In genomic region chr2:153414607-153415006, GRCm38 (mm10) we compare ENCODE assay signal across 9 mouse cellular contexts.
DNase-seq lines count a peak whose midpoint lies in the region; ATAC-seq and TF ChIP-seq lines count a peak whose summit lies in the region.
"Had no signal": no experiment of that assay in that cellular context is flagged by ENCODE, and none has a peak within 500 bp of the region (broad histone marks: within the 10 kb centered on the region; RNA-seq: fewer than 3 reads in every experiment).

No protein-coding gene starts in this region.

- no peak overlapping the region for H3K9ac ChIP-seq in neural tube, embryonic 15.5 days (replicated peaks)
- H3K9ac ChIP-seq in forebrain, embryonic 15.5 days (replicated peaks): no peak overlapping the region
- H3K9ac ChIP-seq: embryonic facial prominence, embryonic 12.5 days had no signal

- H3K36me3 ChIP-seq in E14TG2a.4 (ENCODE audit: insufficient read depth, low read length): peaks cover 39% of the 10 kb centered on the region
- peaks cover 90% of the 10 kb centered on the region for H3K36me3 ChIP-seq in neural tube, embryonic 15.5 days
- H3K36me3 ChIP-seq in forebrain, embryonic 15.5 days: peaks cover 98% of the 10 kb centered on the region

- no peak overlapping the region for H3K27ac ChIP-seq in neural tube, embryonic 15.5 days (replicated peaks)
- H3K27ac ChIP-seq in forebrain, embryonic 15.5 days (replicated peaks): no peak overlapping the region
- H3K27ac ChIP-seq: embryonic facial prominence, embryonic 12.5 days had no signal

- no peak for ATAC-seq in erythroid progenitor cell, adult 5-6 weeks (replicated peaks; ENCODE audit: low FRiP score, poor library complexity, severe bottlenecking)
- ATAC-seq in neural tube, embryonic 15.5 days (ENCODE audit: low FRiP score): no peak
- no peak for ATAC-seq in forebrain, embryonic 15.5 days (replicated peaks)

- 46% methylated on average over 2 of the region's 2 CpGs for WGBS in neural tube, embryonic 15.5 days
- 36% methylated on average over 2 of the region's 2 CpGs for WGBS in forebrain, embryonic 15.5 days

- H3K27me3 ChIP-seq in E14TG2a.4 (ENCODE audit: insufficient read depth, low read length): no peaks in the 10 kb centered on the region
- no peaks in the 10 kb centered on the region for H3K27me3 ChIP-seq in neural tube, embryonic 15.5 days (replicated peaks)
- H3K27me3 ChIP-seq in forebrain, embryonic 15.5 days: no peaks in the 10 kb centered on the region
- H3K27me3 ChIP-seq: embryonic facial prominence, embryonic 12.5 days had no signal

- no peak overlapping the region for H3K4me2 ChIP-seq in neural tube, embryonic 15.5 days
- no peak overlapping the region for H3K4me2 ChIP-seq in forebrain, embryonic 15.5 days (replicated peaks)
- H3K4me2 ChIP-seq: embryonic facial prominence, embryonic 12.5 days had no signal

- peaks cover 18% of the 10 kb centered on the region for H3K4me1 ChIP-seq in E14TG2a.4 (replicated peaks; ENCODE audit: low read depth, low read length)
- H3K4me1 ChIP-seq in neural tube, embryonic 15.5 days: no peaks in the 10 kb centered on the region
- peaks cover 10% of the 10 kb centered on the region; the same call in 1 of the 2 replicates for H3K4me1 ChIP-seq in forebrain, embryonic 15.5 days
- H3K4me1 ChIP-seq: embryonic facial prominence, embryonic 12.5 days had no signal

- peak; percentile 49 for TF ChIP-seq CTCF in E14TG2a.4 (conservative IDR thresholded peaks at IDR 0.05; ENCODE audit: low read length)

- no peaks in the 10 kb centered on the region for H3K9me3 ChIP-seq in E14TG2a.4 (ENCODE audit: low read length)
- no peaks in the 10 kb centered on the region for H3K9me3 ChIP-seq in neural tube, embryonic 15.5 days (replicated peaks)
- H3K9me3 ChIP-seq in forebrain, embryonic 15.5 days: no peaks in the 10 kb centered on the region
- H3K9me3 ChIP-seq: embryonic facial prominence, embryonic 12.5 days had no signal

- H3K4me3 ChIP-seq in E14TG2a.4 (replicated peaks; ENCODE audit: low read length): no peak overlapping the region
- no peak overlapping the region for H3K4me3 ChIP-seq in neural tube, embryonic 15.5 days (replicated peaks)
- no peak overlapping the region for H3K4me3 ChIP-seq in forebrain, embryonic 15.5 days
- H3K4me3 ChIP-seq: embryonic facial prominence, embryonic 12.5 days had no signal

- peak; percentile 15 for DNase-seq in kidney, adult 18-20 months
- DNase-seq in kidney, adult 11 months: no peak
- DNase-seq in embryo, embryonic 11 days: peak; percentile 59
- peak; percentile 74 for DNase-seq in naive thymus-derived CD4-positive, alpha-beta T cell, adult 2 months (ENCODE audit: low read depth)
